Mouse (Mus musculus): ENCODE data around the gene Ogfod3. TPM values are rescaled to one million over a fixed set of nuclear protein-coding genes. Genes with fewer than 3 reads are reported as not detected.
A peak's percentile ranks its signal among the peaks of the same experiment; 100 is the strongest.

Ogfod3 gene
- polyA plus RNA-seq, 1 experiment = 7.6 TPM

DNA sequence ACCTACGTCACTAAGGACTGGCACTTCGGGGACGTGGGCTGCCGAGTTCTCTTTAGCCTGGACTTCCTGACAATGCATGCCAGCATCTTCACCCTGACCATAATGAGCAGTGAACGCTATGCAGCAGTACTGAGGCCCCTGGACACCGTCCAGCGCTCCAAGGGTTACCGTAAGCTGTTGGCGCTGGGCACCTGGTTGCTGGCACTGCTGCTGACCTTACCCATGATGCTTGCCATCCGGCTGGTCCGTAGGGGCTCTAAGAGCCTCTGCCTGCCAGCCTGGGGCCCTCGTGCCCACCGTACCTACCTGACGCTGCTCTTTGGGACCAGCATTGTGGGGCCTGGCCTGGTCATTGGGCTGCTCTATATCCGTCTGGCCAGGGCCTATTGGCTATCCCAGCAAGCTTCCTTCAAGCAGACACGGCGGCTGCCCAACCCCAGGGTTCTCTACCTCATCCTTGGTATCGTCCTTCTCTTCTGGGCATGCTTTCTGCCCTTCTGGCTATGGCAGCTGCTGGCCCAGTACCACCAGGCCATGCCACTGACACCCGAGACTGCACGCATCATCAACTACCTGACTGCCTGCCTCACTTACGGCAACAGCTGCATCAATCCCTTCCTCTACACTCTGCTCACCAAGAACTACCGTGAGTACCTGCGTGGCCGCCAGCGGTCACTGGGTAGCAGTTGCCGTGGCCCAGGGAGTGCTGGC is 43.7 kb downstream of the Ogfod3 start:
- TF ChIP-seq FLI1 (IDR thresholded peaks at IDR 0.05; ENCODE audit: low read length) (no peak), GATA1 (IDR thresholded peaks at IDR 0.05; ENCODE audit: borderline replicate concordance, low read length) (no peak)
- Histone ChIP-seq H3K36me3 (replicated peaks; ENCODE audit: low read length) (no peaks in the 10 kb centered on the region), H3K27me3 (replicated peaks) (peaks cover 78% of the 10 kb centered on the region), H3K9me3 (no peaks in the 10 kb centered on the region), H3K4me3 (replicated peaks) (no peak overlapping the region), H3K4me1 (peaks cover 11% of the 10 kb centered on the region)

DNA sequence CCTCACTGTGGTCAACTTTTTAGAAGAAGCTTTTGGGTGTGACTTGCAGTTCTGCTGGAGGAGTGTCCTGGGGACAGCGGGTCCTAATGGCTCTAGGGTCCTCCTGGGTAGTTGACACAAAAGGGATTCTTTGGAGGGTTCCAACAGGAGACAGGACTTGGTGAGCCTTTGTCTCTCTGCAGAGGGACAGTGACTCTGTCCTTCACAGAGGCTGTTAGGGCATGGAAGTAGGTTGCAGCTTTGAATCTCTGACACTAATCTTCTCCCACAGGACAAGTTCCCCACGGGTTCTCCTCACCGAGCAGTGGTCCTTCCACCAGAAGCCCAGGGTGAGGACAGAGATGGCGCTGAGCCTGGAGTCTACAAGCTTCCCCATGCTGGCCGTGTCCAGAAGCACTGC is 44.5 kb downstream of the Ogfod3 start, which contains the start of gene Uts2r:
Uts2r (plus strand) TSS at position 301 of the 400 bp plus-strand sequence.
- Histone ChIP-seq H3K27me3 (replicated peaks) (peaks cover 82% of the 10 kb centered on the region), H3K4me3 (replicated peaks) (peak within 1 kb of the TSS; percentile 16)
- TF ChIP-seq GATA1 (IDR thresholded peaks at IDR 0.05; ENCODE audit: borderline replicate concordance, low read length) (no peak), FLI1 (IDR thresholded peaks at IDR 0.05; ENCODE audit: low read length) (no peak)

DNA sequence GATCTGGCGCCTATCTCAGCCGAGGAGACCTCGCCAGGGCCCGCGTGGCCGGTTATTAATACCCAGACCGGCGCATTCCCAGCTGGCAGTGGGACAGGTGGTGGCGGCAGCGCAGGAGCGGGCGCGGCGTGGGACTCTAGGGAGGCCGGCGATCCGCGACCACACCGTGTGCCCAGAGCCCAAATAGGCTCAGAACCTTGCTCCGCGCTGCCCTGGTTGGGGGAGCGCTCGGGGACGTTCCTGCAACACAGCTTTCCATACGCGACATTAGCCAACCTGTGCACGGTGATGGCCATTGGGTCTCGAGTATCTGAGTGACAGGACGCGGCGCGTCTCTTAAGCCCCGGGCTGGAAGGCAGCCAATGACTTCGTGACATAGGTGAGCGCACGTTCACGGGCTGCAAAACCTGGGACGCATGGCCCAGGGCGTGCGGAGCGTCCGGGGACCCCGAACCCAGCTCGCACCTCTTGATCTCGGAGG is 48.1 kb downstream of the Ogfod3 start:
- Histone ChIP-seq H3K36me3 (replicated peaks; ENCODE audit: low read length) (no peaks in the 10 kb centered on the region), H3K4me3 (replicated peaks) (peak overlapping the region; percentile 67), H3K9me3 (no peaks in the 10 kb centered on the region), H3K27me3 (replicated peaks) (peaks cover 81% of the 10 kb centered on the region), H3K4me1 (peaks cover 8% of the 10 kb centered on the region)
- no peak for TF ChIP-seq GATA1 (IDR thresholded peaks at IDR 0.05; ENCODE audit: borderline replicate concordance, low read length)
- TF ChIP-seq FLI1 (IDR thresholded peaks at IDR 0.05; ENCODE audit: low read length) = no peak

More for the DNA sequence above, 44.5 kb downstream of the Ogfod3 start, which contains the start of gene Uts2r:
- Histone ChIP-seq H3K4me1 (peaks cover 11% of the 10 kb centered on the region), H3K36me3 (replicated peaks; ENCODE audit: low read length) (no peaks in the 10 kb centered on the region), H3K9me3 (no peaks in the 10 kb centered on the region)

DNA sequence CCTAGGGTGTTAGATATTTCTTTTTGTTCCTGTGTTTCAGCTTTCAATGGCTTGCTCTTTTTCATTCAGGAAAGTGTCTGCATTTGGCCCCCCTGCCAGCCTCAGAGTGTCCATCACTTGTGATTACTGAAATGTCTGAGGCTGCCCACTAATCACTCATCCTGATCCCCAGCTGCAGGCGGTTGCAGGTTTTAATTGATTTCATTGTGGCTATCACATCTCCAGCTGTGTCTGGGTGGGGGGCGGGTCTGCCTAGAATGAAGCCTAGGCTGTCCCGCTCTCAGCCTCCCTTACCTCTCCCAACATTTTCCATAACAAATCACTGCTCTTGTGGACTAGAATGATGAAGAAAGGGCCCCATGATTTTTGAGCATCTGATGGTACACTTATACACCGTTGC is 50.3 kb downstream of the Ogfod3 start:
- no peaks in the 10 kb centered on the region for H3K9me3 ChIP-seq
- H3K36me3 ChIP-seq (replicated peaks; ENCODE audit: low read length) = no peaks in the 10 kb centered on the region
- H3K4me3 ChIP-seq (replicated peaks) = no peak overlapping the region
- peaks cover 8% of the 10 kb centered on the region for H3K4me1 ChIP-seq
- H3K27me3 ChIP-seq (replicated peaks) = peaks cover 71% of the 10 kb centered on the region
- no peak for TF ChIP-seq GATA1 (IDR thresholded peaks at IDR 0.05; ENCODE audit: borderline replicate concordance, low read length)
- TF ChIP-seq FLI1 (IDR thresholded peaks at IDR 0.05; ENCODE audit: low read length) = no peak

DNA sequence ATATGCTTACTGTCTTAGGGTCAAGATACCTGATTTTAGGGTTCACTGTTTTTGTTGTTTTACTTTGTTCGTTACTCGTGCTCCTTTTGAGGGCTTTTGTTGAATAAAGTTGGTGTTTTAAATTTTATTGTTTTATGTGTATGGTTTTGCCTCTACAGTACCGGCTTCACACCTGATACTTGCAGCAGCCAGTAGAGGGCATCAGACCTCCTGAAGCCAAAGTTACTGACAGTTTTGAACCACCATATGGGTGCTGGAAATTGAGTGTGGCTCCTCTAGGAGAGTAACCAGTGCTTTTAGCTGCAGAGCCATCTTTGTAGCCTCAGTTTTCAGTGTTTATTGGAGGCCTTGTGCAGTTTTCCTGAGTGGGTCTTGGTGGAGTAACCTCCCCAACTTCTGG is 56.3 kb downstream of the Ogfod3 start:
- Histone ChIP-seq H3K4me3 (replicated peaks) (no peak overlapping the region), H3K36me3 (replicated peaks; ENCODE audit: low read length) (no peaks in the 10 kb centered on the region), H3K9me3 (peaks cover 19% of the 10 kb centered on the region), H3K27me3 (replicated peaks) (peaks cover 35% of the 10 kb centered on the region), H3K4me1 (peaks cover 6% of the 10 kb centered on the region; the same call in 1 of the 2 replicates)
- no peak for TF ChIP-seq FLI1 (IDR thresholded peaks at IDR 0.05; ENCODE audit: low read length)
- no peak for TF ChIP-seq GATA1 (IDR thresholded peaks at IDR 0.05; ENCODE audit: borderline replicate concordance, low read length)

DNA sequence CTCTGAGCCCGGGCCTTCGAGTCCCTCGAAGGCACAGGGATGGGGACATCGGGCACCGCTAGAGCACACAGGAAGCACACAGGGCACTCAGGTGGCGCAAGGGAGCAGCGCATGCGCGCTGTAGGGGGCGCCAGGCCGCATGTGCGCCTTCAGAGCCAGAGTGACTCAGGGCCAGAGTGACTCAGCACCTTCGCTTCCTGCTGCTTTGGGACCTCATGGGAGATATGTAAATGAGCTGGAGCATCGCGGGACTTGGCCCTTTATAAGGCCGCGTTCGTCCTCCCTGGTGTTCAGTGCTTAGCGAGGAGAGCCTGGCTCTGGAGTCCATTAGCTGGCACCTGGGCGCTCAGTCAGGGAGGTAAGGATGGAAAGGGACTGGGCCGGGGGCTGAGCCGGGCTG is 58.6 kb downstream of the Ogfod3 start, which contains the start of gene Tex19.1:
Tex19.1 (plus strand) TSS at position 279 of the 400 bp plus-strand sequence.
- peaks cover 6% of the 10 kb centered on the region; the same call in 1 of the 2 replicates for H3K4me1 ChIP-seq
- H3K27me3 ChIP-seq (replicated peaks) = peaks cover 29% of the 10 kb centered on the region
- no peaks in the 10 kb centered on the region for H3K36me3 ChIP-seq (replicated peaks; ENCODE audit: low read length)
- H3K9me3 ChIP-seq = peaks cover 19% of the 10 kb centered on the region
- TF ChIP-seq GATA1 (IDR thresholded peaks at IDR 0.05; ENCODE audit: borderline replicate concordance, low read length) = no peak
- no peak for TF ChIP-seq FLI1 (IDR thresholded peaks at IDR 0.05; ENCODE audit: low read length)
- H3K4me3 ChIP-seq (replicated peaks) = no peak within 1 kb of the TSS

DNA sequence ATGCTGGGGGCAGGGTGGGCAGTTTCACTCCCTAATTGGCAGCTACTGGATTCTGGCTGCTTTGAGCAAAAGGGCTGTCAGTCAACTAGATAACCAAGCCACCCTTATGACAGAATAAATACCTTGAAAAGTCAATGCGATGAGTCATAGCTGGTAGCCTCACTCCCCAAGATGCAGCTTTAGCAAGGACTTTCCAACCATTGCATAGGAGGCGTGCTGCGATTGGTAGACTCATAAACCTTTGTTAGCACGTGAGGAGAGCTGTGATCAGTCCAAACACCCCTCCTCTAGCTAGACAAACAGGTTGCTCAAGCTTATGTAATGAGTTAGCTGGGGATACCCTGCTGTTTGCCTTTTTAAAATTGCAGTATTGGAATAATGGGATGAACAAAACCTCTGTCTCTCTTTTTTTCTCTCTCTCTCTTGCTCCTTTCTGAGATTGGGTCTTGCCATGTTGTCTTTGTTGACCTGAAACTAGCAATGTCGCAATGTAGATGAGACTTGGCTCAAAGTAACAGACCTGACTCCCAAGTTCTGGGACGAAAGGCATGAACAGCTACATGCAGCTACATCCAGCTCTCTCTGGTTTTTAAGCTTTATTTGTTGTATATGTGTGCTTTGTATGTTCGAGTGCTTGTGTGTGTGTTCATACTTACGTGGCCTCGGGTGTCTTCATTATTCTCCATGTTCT is 61.0 kb downstream of the Ogfod3 start:
- TF ChIP-seq FLI1 (IDR thresholded peaks at IDR 0.05; ENCODE audit: low read length) = no peak
- no peak for TF ChIP-seq GATA1 (IDR thresholded peaks at IDR 0.05; ENCODE audit: borderline replicate concordance, low read length)
- Histone ChIP-seq H3K36me3 (replicated peaks; ENCODE audit: low read length) (no peaks in the 10 kb centered on the region), H3K4me1 (peaks cover 6% of the 10 kb centered on the region; the same call in 1 of the 2 replicates)

DNA sequence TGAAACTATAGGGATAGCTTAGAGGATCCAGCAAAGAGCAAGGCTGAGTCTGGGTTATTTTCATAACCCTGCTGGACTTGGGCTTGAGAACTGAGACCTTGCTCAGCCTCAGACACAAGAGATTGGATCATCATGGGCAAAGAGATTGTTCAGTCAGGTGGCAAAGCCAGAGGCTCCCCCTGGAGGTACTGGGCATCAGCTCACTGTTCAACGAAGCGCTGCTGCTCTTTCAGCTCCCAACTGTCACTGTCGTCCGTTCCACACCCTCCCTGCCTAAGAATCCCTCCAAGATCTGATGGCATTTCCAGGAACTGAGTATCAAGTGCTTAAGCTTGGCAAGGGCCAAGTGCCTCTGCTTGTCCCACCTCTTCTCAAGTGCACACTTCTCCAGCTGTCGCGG is 65.8 kb downstream of the Ogfod3 start:
- Histone ChIP-seq H3K36me3 (replicated peaks; ENCODE audit: low read length) (no peaks in the 10 kb centered on the region), H3K4me1 (no peaks in the 10 kb centered on the region), H3K9me3 (no peaks in the 10 kb centered on the region), H3K27me3 (replicated peaks) (peaks cover 47% of the 10 kb centered on the region), H3K4me3 (replicated peaks) (no peak overlapping the region)
- no peak for TF ChIP-seq GATA1 (IDR thresholded peaks at IDR 0.05; ENCODE audit: borderline replicate concordance, low read length)
- no peak for TF ChIP-seq FLI1 (IDR thresholded peaks at IDR 0.05; ENCODE audit: low read length)

More for the DNA sequence above, 61.0 kb downstream of the Ogfod3 start:
- Histone ChIP-seq H3K27me3 (replicated peaks) (peaks cover 36% of the 10 kb centered on the region), H3K4me3 (replicated peaks) (no peak overlapping the region), H3K9me3 (peaks cover 16% of the 10 kb centered on the region)

DNA sequence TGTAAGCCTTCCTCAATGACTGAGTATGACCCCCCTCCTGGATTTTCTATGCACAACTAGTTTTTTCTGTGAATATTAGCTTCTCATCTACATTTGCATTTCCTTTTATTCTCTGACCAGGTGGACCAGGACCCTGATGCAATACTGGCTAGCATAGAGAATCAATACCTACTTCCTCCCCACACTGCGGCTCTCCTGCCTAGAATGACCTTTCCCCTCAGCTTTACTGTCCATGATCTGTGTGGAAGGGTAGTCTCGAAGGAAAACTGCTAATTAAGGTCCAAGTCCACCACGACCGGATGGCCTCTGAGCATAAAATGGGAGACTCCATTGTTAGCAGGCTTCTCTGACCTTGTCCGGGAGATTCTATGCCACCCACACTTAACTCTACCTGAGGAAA is 66.8 kb downstream of the Ogfod3 start:
- H3K27me3 ChIP-seq (replicated peaks) = peaks cover 48% of the 10 kb centered on the region
- no peak overlapping the region for H3K4me3 ChIP-seq (replicated peaks)
- H3K36me3 ChIP-seq (replicated peaks; ENCODE audit: low read length) = no peaks in the 10 kb centered on the region
- H3K9me3 ChIP-seq = no peaks in the 10 kb centered on the region
- TF ChIP-seq FLI1 (IDR thresholded peaks at IDR 0.05; ENCODE audit: low read length) (no peak), GATA1 (IDR thresholded peaks at IDR 0.05; ENCODE audit: borderline replicate concordance, low read length) (no peak)
- no peaks in the 10 kb centered on the region for H3K4me1 ChIP-seq

DNA sequence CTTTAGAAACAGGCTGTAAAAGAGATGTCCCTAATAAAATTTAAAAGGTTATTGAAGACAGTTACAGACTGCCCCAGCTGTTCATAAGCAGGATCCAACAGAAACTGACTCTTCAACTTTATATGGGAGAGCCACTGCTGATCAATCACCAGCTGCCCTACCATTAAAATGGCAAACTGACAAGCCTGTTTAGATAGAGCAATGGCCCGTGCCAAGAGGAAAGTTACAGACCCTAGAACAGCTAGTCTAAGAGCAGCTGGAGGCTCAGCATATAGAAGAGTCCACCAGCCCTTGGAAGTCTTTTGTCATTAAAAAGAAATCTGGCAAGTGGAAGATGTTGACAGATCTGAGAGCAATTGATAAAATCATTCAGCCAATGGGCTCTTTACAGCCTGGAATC is 69.9 kb downstream of the Ogfod3 start:
- Histone ChIP-seq H3K36me3 (replicated peaks; ENCODE audit: low read length) (no peaks in the 10 kb centered on the region), H3K4me3 (replicated peaks) (no peak overlapping the region), H3K27me3 (replicated peaks) (peaks cover 52% of the 10 kb centered on the region), H3K9me3 (no peaks in the 10 kb centered on the region), H3K4me1 (peaks cover 4% of the 10 kb centered on the region; the same call in 1 of the 2 replicates)
- TF ChIP-seq GATA1 (IDR thresholded peaks at IDR 0.05; ENCODE audit: borderline replicate concordance, low read length) (no peak), FLI1 (IDR thresholded peaks at IDR 0.05; ENCODE audit: low read length) (no peak)

Data from megakaryocyte, embryonic 14.5 days (primary cell).